Mouse (Mus musculus) right cerebral cortex, postnatal 4 days (tissue): Measurements from ENCODE around the gene Vmn1r230.

ENCODE experiments used
- DNase-seq: peaks from one replicate; pipeline ENCODE4 v3.0.0-alpha.2; 2022

Vmn1r230 gene

GRCm38 (mm10) chr17:20840144-20840543, at the start of gene Vmn1r230:
Gene Vmn1r230, plus strand, starts transcription at chr17:20840444.
- DNase-seq: no peak

- no peak for DNase-seq
These were observed 29.0 kb upstream of the Vmn1r230 start, which contains the start of gene Vmn1r229 for GRCm38 (mm10) chr17:20811255-20811654. Gene Vmn1r229, plus strand, starts transcription at chr17:20811555.
